Mouse (Mus musculus): Measurements from ENCODE around the gene Zkscan14. TPM values are rescaled to one million over a fixed set of nuclear protein-coding genes. Genes with fewer than 3 reads are reported as not detected.

The Zkscan14 gene
- total RNA-seq, 2 experiments from 2014 or later = 11.6 to 12.9 TPM

GRCm38 (mm10) chr5:145190875-145191798 is 10.5 kb downstream of the Zkscan14 start:
- TF ChIP-seq CTCF (conservative IDR thresholded peaks at IDR 0.05) = no peak
- H3K4me3 ChIP-seq = peak overlapping the region; percentile 99
- DNase-seq (ENCODE audit: low spot score in 2 of 2) = peak; percentile 91 to 92
- peak overlapping the region; percentile 95 for H3K27ac ChIP-seq

GRCm38 (mm10) chr5:145190373-145190772 is 11.3 kb downstream of the Zkscan14 start:
- peak overlapping the region; percentile 95 for H3K27ac ChIP-seq
- no peak for DNase-seq (ENCODE audit: low spot score in 2 of 2)
- no peak for TF ChIP-seq CTCF (conservative IDR thresholded peaks at IDR 0.05)
- H3K4me3 ChIP-seq = peak overlapping the region; percentile 99

- DNase-seq (ENCODE audit: low spot score in 2 of 2) = no peak
- H3K4me3 ChIP-seq = no peak overlapping the region
- H3K27ac ChIP-seq = no peak overlapping the region
- no peak for TF ChIP-seq CTCF (conservative IDR thresholded peaks at IDR 0.05)
Observed at GRCm38 (mm10) chr5:145189416-145189815, 12.3 kb downstream of the Zkscan14 start.

GRCm38 (mm10) chr5:145185244-145185643 is 16.4 kb downstream of the Zkscan14 start:
- no peak for DNase-seq (ENCODE audit: low spot score in 2 of 2)
- Histone ChIP-seq H3K27ac (no peak overlapping the region), H3K4me3 (no peak overlapping the region)
- no peak for TF ChIP-seq CTCF (conservative IDR thresholded peaks at IDR 0.05)

- H3K4me3 ChIP-seq = no peak overlapping the region
- no peak for TF ChIP-seq CTCF (conservative IDR thresholded peaks at IDR 0.05)
- no peak overlapping the region for H3K27ac ChIP-seq
- no peak for DNase-seq (ENCODE audit: low spot score in 2 of 2)
Observed at GRCm38 (mm10) chr5:145178461-145178980, 23.1 kb downstream of the Zkscan14 start.

- TF ChIP-seq CTCF (conservative IDR thresholded peaks at IDR 0.05) = no peak
Observed at GRCm38 (mm10) chr5:145167306-145167661, 34.4 kb downstream of the Zkscan14 start.

GRCm38 (mm10) chr5:145166536-145167305 is 34.9 kb downstream of the Zkscan14 start, which contains the start of the genes Ptcd1 and Cpsf4:
Gene Ptcd1 (minus strand): TSS chr5:145167108.
Gene Cpsf4 (plus strand): TSS chr5:145167213.
- DNase-seq (ENCODE audit: low spot score in 2 of 2) = peak; percentile 98
- peak within 1 kb of the TSS; percentile 96 for H3K27ac ChIP-seq
- H3K4me3 ChIP-seq = peak within 1 kb of the TSS; percentile 88
- TF ChIP-seq CTCF (conservative IDR thresholded peaks at IDR 0.05) = peak; percentile 22

More at GRCm38 (mm10) chr5:145167306-145167661, 34.4 kb downstream of the Zkscan14 start:
- peak overlapping the region; percentile 96 for H3K27ac ChIP-seq
- H3K4me3 ChIP-seq = peak overlapping the region; percentile 88
- peak in 1 of 2 experiments; percentile 18 for DNase-seq (ENCODE audit: low spot score in 2 of 2)

- H3K27ac ChIP-seq = peak overlapping the region; percentile 96
- no peak for DNase-seq (ENCODE audit: low spot score in 2 of 2)
- no peak for TF ChIP-seq CTCF (conservative IDR thresholded peaks at IDR 0.05)
- H3K4me3 ChIP-seq = peak overlapping the region; percentile 88
Observed at GRCm38 (mm10) chr5:145165184-145165583, 36.5 kb downstream of the Zkscan14 start.

- peak; percentile 15 to 25 for DNase-seq (ENCODE audit: low spot score in 2 of 2)
- Histone ChIP-seq H3K4me3 (peak overlapping the region; percentile 88), H3K27ac (peak overlapping the region; percentile 96)
- TF ChIP-seq CTCF (conservative IDR thresholded peaks at IDR 0.05) = no peak
Observed at GRCm38 (mm10) chr5:145164710-145165109, 37.0 kb downstream of the Zkscan14 start.

GRCm38 (mm10) chr5:145161361-145161760 is 40.3 kb downstream of the Zkscan14 start:
- TF ChIP-seq CTCF (conservative IDR thresholded peaks at IDR 0.05) = no peak
- Histone ChIP-seq H3K4me3 (no peak overlapping the region), H3K27ac (no peak overlapping the region)
- no peak for DNase-seq (ENCODE audit: low spot score in 2 of 2)

- no peak for TF ChIP-seq CTCF (conservative IDR thresholded peaks at IDR 0.05)
- H3K4me3 ChIP-seq = no peak overlapping the region
- H3K27ac ChIP-seq = no peak overlapping the region
- DNase-seq (ENCODE audit: low spot score in 2 of 2) = no peak
Observed at GRCm38 (mm10) chr5:145152690-145153089, 49.0 kb downstream of the Zkscan14 start.

GRCm38 (mm10) chr5:145149294-145149693 is 52.4 kb downstream of the Zkscan14 start:
- no peak for TF ChIP-seq CTCF (conservative IDR thresholded peaks at IDR 0.05)
- no peak for DNase-seq (ENCODE audit: low spot score in 2 of 2)
- no peak overlapping the region for H3K27ac ChIP-seq
- H3K4me3 ChIP-seq = no peak overlapping the region

- DNase-seq (ENCODE audit: low spot score in 2 of 2) = no peak
- no peak overlapping the region for H3K27ac ChIP-seq
- H3K4me3 ChIP-seq = no peak overlapping the region
- no peak for TF ChIP-seq CTCF (conservative IDR thresholded peaks at IDR 0.05)
Observed at GRCm38 (mm10) chr5:145147748-145148147, 53.9 kb downstream of the Zkscan14 start.

Other genes starting within 250 kb of the Zkscan14 start
- gene Smurf1, start 236.0 kb downstream of the Zkscan14 start, total RNA-seq (2021) = 10 to 100 TPM; 29.2 to 30.5 TPM
- gene Gm4871, start 169.1 kb downstream of the Zkscan14 start, total RNA-seq (2021) = not detected
- gene 1700018F24Rik, start 158.9 kb downstream of the Zkscan14 start, total RNA-seq (2021) = not detected
- 100 to 1,000 TPM; 252 to 255 TPM for gene Arpc1a, start 118.0 kb downstream of the Zkscan14 start, total RNA-seq (2021)
- not detected for gene Kpna7, start 117.8 kb downstream of the Zkscan14 start, total RNA-seq (2021)
- 10 to 100 TPM; 17.7 to 19.4 TPM for gene Arpc1b, start 87.7 kb downstream of the Zkscan14 start, total RNA-seq (2021)
- 10 to 100 TPM; 95.2 to 97.8 TPM for gene Pdap1, start 61.6 kb downstream of the Zkscan14 start, total RNA-seq (2021)
- 10 to 100 TPM; 67.4 to 73.4 TPM for gene Bud31, start 61.5 kb downstream of the Zkscan14 start, total RNA-seq (2021)
- gene Ptcd1, start 34.8 kb downstream of the Zkscan14 start, total RNA-seq (2021) = 10 to 100 TPM; 21.8 to 24.9 TPM
- 10 to 100 TPM; 24.8 to 24.9 TPM for gene Cpsf4, start 34.7 kb downstream of the Zkscan14 start, total RNA-seq (2021)
- 100 to 1,000 TPM; 238 to 257 TPM for gene Atp5j2, start 9.8 kb downstream of the Zkscan14 start, total RNA-seq (2021)
- 10 to 100 TPM; 11.3 to 12.2 TPM for gene Zkscan5, start 2.7 kb upstream of the Zkscan14 start, total RNA-seq (2021)
- gene Zfp655, start 29.8 kb upstream of the Zkscan14 start, total RNA-seq (2021) = 10 to 100 TPM; 27.5 to 28.4 TPM
- gene Zscan25, start 78.6 kb upstream of the Zkscan14 start, total RNA-seq (2021) = 10 to 100 TPM; 20.3 to 22.8 TPM
- gene Cyp3a57, start 143.4 kb upstream of the Zkscan14 start, total RNA-seq (2021) = not detected

All from layer of hippocampus, adult 2 months (tissue).